Mouse (Mus musculus) heart, postnatal 0 days (tissue): ENCODE measurements around the gene Sox6. TPM values are rescaled to one million over a fixed set of nuclear protein-coding genes. Genes with fewer than 3 reads are reported as not detected.

Source experiments
- ATAC-seq: fragments of 200-750 bp; cut with Nextera tagmentation; 2 replicates; pipeline ENCODE4 v1.8.0; 2017; ENCODE audit warnings: low read depth, moderate number of reproducible peaks, moderate library complexity; ENCODE audit not compliant: insufficient read depth
- DNase-seq: peaks from one replicate; pipeline ENCODE4 v3.0.0-alpha.2; 2016; ENCODE audit warnings: low spot score
- H3K27ac ChIP-seq: fragments of 300-500 bp; sonication (generic); 2 replicates; pipeline ENCODE4 v1.5.1; 2014; ENCODE audit warnings: low read depth, mild to moderate bottlenecking
- H3K27me3 ChIP-seq: fragments of 300-500 bp; sonication (generic); 2 replicates; pipeline ENCODE4 v1.6.1; 2014; ENCODE audit warnings: low read length, mixed read lengths; ENCODE audit not compliant: control insufficient read depth, insufficient read depth
- H3K36me3 ChIP-seq: fragments of 300-500 bp; sonication (generic); replicated peaks from 2 replicates; pipeline ENCODE4 v1.6.1; 2014; ENCODE audit warnings: low read length, mixed read lengths; ENCODE audit not compliant: control insufficient read depth, insufficient read depth
- H3K4me1 ChIP-seq: fragments of 300-500 bp; sonication (generic); 2 replicates; pipeline ENCODE4 v1.6.1; 2014; ENCODE audit warnings: antibody characterized with exemption; ENCODE audit not compliant: control insufficient read depth, insufficient read depth
- H3K4me2 ChIP-seq: fragments of 300-500 bp; sonication (generic); 2 replicates; pipeline ENCODE4 v1.6.1; 2014; ENCODE audit warnings: low read depth, mild to moderate bottlenecking, low read length, moderate library complexity
- H3K4me3 ChIP-seq: fragments of 300-500 bp; sonication (generic); 2 replicates; pipeline ENCODE4 v1.5.1; 2014; ENCODE audit warnings: low read depth, low read length
- H3K9ac ChIP-seq: fragments of 300-500 bp; sonication (generic); replicated peaks from 2 replicates; pipeline ENCODE4 v1.6.1; 2014; ENCODE audit warnings: low read depth, low read length, mixed read lengths
- H3K9me3 ChIP-seq: fragments of 300-500 bp; sonication (generic); replicated peaks from 2 replicates; pipeline ENCODE4 v1.6.1; 2016; ENCODE audit warnings: low read length; ENCODE audit not compliant: control insufficient read depth
- CTCF ChIP-seq: IDR thresholded peaks from 2 replicates; pipeline ENCODE4 v1.5.1; 2016; ENCODE audit warnings: antibody characterized with exemption, control low read depth, low read depth
- EP300 ChIP-seq: IDR thresholded peaks from 2 replicates; pipeline ENCODE4 v1.6.1; 2016; ENCODE audit warnings: antibody characterized with exemption, low read depth
- WGBS: fragments of 180-500 bp; shearing (Covaris S2); extraction: QIAGEN DNeasy Blood & Tissue Kit; methylation state at CpG from one replicate; pipeline ENCODE4 v1.1.7; 2014; 5-methylcytosine and 5-hydroxymethylcytosine counted together
- polyA plus RNA-seq: library from polyadenylated mRNA; unstranded; fragments of >200 nt; fragmentation: Nextera tagmentation; extraction: Ambion mirVana; gene quantifications from 2 replicates; pipeline ENCODE4 v1.2.1, GENCODE M21; 2015
- total RNA-seq: library from RNA; depleted of rRNA; stranded (reverse); fragments of >200 nt; gene quantifications from 2 replicates; pipeline ENCODE4 v1.2.3, GENCODE M21; 2014; ENCODE audit warnings: low replicate concordance

Gene Sox6
- total and polyA plus RNA-seq, 2 experiments from 2014 or later: 23.4 to 68.5 TPM

GRCm38 (mm10) chr7:115754216-115754615 lies 284.4 kb downstream of the Sox6 start:
- 83% methylated on average over 7 of the region's 7 CpGs for WGBS
- Histone ChIP-seq H3K9me3 (no peaks in the 10 kb centered on the region), H3K4me3 (no peak overlapping the region), H3K4me1 (peaks cover 13% of the 10 kb centered on the region), H3K27ac (no peak overlapping the region), H3K9ac (no peak overlapping the region), H3K36me3 (no peaks in the 10 kb centered on the region), H3K4me2 (no peak overlapping the region), H3K27me3 (no peaks in the 10 kb centered on the region)
- TF ChIP-seq EP300 (no peak), CTCF (no peak)
- no peak for DNase-seq
- no peak for ATAC-seq

- no peaks in the 10 kb centered on the region for H3K9me3 ChIP-seq
- TF ChIP-seq CTCF (0 out of 2 replicates have a peak, but pooled peaks have one; percentile 4), EP300 (no peak)
- H3K4me3 ChIP-seq: 0 out of 2 replicates have a peak overlapping the region, but pooled peaks have one; percentile 1
- peaks cover 13% of the 10 kb centered on the region for H3K4me1 ChIP-seq
- ATAC-seq: peak; percentile 75
- H3K4me2 ChIP-seq: peak overlapping the region; percentile 41
- no peak overlapping the region for H3K9ac ChIP-seq
- peak; percentile 31 for DNase-seq
- H3K36me3 ChIP-seq: no peaks in the 10 kb centered on the region
- H3K27me3 ChIP-seq: no peaks in the 10 kb centered on the region
- peak overlapping the region; percentile 57 for H3K27ac ChIP-seq
- 27% methylated on average over 5 of the region's 5 CpGs for WGBS
These were observed 286.4 kb downstream of the Sox6 start for GRCm38 (mm10) chr7:115752121-115752634.

- WGBS: 44% methylated on average over 3 of the region's 3 CpGs
- H3K27ac ChIP-seq: peak overlapping the region; percentile 26
- no peak overlapping the region for H3K4me3 ChIP-seq
- no peaks in the 10 kb centered on the region for H3K9me3 ChIP-seq
- H3K9ac ChIP-seq: no peak overlapping the region
- H3K4me2 ChIP-seq: no peak overlapping the region
- no peak for TF ChIP-seq EP300
- TF ChIP-seq CTCF: no peak
- DNase-seq: no peak
- peaks cover 13% of the 10 kb centered on the region for H3K4me1 ChIP-seq
- H3K27me3 ChIP-seq: no peaks in the 10 kb centered on the region
- no peak for ATAC-seq
- no peaks in the 10 kb centered on the region for H3K36me3 ChIP-seq
These were observed 287.5 kb downstream of the Sox6 start for GRCm38 (mm10) chr7:115751083-115751482.

- no peak for ATAC-seq
- Histone ChIP-seq H3K9me3 (no peaks in the 10 kb centered on the region), H3K4me1 (peaks cover 13% of the 10 kb centered on the region), H3K9ac (no peak overlapping the region), H3K36me3 (no peaks in the 10 kb centered on the region), H3K27ac (peak overlapping the region; percentile 26), H3K27me3 (no peaks in the 10 kb centered on the region), H3K4me2 (no peak overlapping the region; the same call in 1 of the 2 replicates), H3K4me3 (no peak overlapping the region)
- DNase-seq: no peak
- no peak for TF ChIP-seq CTCF
- no peak for TF ChIP-seq EP300
- 38% methylated on average over 8 of the region's 8 CpGs for WGBS
These were observed 288.2 kb downstream of the Sox6 start for GRCm38 (mm10) chr7:115750275-115750825.

GRCm38 (mm10) chr7:115747541-115747940 lies 291.1 kb downstream of the Sox6 start:
- no peak overlapping the region for H3K27ac ChIP-seq
- no peak overlapping the region for H3K4me3 ChIP-seq
- ATAC-seq (no peak), DNase-seq (no peak)
- 87% methylated on average over 7 of the region's 7 CpGs for WGBS
- H3K4me1 ChIP-seq: peaks cover 13% of the 10 kb centered on the region
- no peak overlapping the region for H3K4me2 ChIP-seq
- H3K9me3 ChIP-seq: no peaks in the 10 kb centered on the region
- no peaks in the 10 kb centered on the region for H3K36me3 ChIP-seq
- no peak for TF ChIP-seq EP300
- TF ChIP-seq CTCF: no peak
- H3K9ac ChIP-seq: no peak overlapping the region
- no peaks in the 10 kb centered on the region for H3K27me3 ChIP-seq

- no peak overlapping the region for H3K4me3 ChIP-seq
- no peaks in the 10 kb centered on the region for H3K27me3 ChIP-seq
- ATAC-seq (no peak), DNase-seq (no peak)
- H3K4me2 ChIP-seq: no peak overlapping the region
- H3K9me3 ChIP-seq: no peaks in the 10 kb centered on the region
- no peak overlapping the region for H3K9ac ChIP-seq
- H3K27ac ChIP-seq: no peak overlapping the region
- peaks cover 7% of the 10 kb centered on the region; the same call in 1 of the 2 replicates for H3K4me1 ChIP-seq
- WGBS: 83% methylated on average over 4 of the region's 4 CpGs
- TF ChIP-seq CTCF (no peak), EP300 (no peak)
- no peaks in the 10 kb centered on the region for H3K36me3 ChIP-seq
These were observed 292.8 kb downstream of the Sox6 start for GRCm38 (mm10) chr7:115745672-115746253.
